Mouse (Mus musculus): ENCODE measurements around the gene Pde4dip.

DNA sequence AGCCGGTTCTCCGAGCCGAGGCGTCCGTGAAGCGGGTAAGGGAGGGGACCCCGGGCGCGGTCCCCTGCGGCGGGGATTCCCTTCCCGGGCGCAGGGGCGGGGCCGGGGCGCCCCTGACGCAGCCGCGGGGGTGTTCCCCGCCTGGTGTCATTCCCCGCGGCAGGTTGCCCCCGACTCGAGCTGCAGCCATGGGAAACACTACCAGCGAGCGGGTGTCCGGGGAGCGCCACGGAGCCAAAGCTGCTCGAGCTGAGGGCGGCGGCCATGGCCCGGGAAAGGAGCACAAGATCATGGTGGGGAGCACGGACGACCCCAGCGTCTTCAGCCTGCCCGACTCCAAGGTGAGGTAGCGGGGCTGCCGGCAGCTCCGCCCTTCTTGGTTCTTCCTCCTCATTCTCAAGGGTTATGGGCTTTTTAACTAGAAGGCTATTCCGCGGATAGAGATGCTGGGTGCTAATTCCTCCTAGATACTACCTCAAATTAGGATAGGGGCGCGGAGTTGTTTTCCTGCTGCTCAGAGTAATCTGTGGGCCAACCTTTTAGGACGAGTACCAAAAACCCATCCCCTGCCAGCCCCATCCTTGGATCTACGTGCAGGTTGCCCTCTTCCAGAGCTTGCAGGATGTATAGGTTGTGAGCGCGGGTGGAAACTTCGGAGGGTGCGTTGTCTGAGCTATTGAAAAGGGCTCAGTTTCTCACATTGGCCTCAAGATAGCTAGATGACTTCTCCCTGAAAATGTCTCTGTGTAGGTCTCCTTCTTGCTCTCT, 229.9 kb downstream of the Pde4dip start:
- TF ChIP-seq CTCF (IDR thresholded peaks at IDR 0.05), result no peak
- TF ChIP-seq EP300 (IDR thresholded peaks at IDR 0.05), result no peak
